9 mouse cellular contexts compared by ENCODE assay signal in genomic region chr4:130297123-130297529, GRCm38 (mm10). TPM values are rescaled to one million over a fixed set of nuclear protein-coding genes. Genes with fewer than 3 reads are reported as not detected.
DNase-seq lines count a peak whose midpoint lies in the region; ATAC-seq and TF ChIP-seq lines count a peak whose summit lies in the region.
"Had no signal": no experiment of that assay in that cellular context is flagged by ENCODE, and none has a peak within 500 bp of the region (broad histone marks: within the 10 kb centered on the region; RNA-seq: fewer than 3 reads in every experiment).

No protein-coding gene starts in this region.

- H3K27ac ChIP-seq in lung, embryonic 16.5 days (ENCODE audit: low read length): no peak overlapping the region
- H3K27ac ChIP-seq in embryonic fibroblast, embryonic 13.5 days (ENCODE audit: insufficient read depth, low read length): no peak overlapping the region
- H3K27ac ChIP-seq: limb, embryonic 13.5 days had no signal

- WGBS in lung, embryonic 16.5 days: 21% methylated on average over 13 of the region's 13 CpGs

- 0 out of 2 replicates have a peak, but pooled peaks have one; percentile 13 for ATAC-seq in lung, embryonic 16.5 days (ENCODE audit: low read depth)

- TF ChIP-seq POLR2A in embryonic fibroblast, embryonic 13.5 days (IDR thresholded peaks at IDR 0.05; ENCODE audit: low read depth, low read length): no peak

- peak; percentile 85 for TF ChIP-seq CTCF in embryonic fibroblast, embryonic 13.5 days (IDR thresholded peaks at IDR 0.05; ENCODE audit: borderline replicate concordance, insufficient read depth, low read length)

- DNase-seq in cerebellum, adult 11 months: peak; percentile 39
- no peak for DNase-seq in cerebellum, adult 9-11 months
- no peak for DNase-seq in lung, postnatal 10 days
- DNase-seq in naive thymus-derived CD4-positive, alpha-beta T cell, adult 2 months (ENCODE audit: low read depth): peak; percentile 66
- no peak for DNase-seq in T-cell, adult 2 months (ENCODE audit: low spot score)
- no peak for DNase-seq in layer of hippocampus, adult 9-10 months (ENCODE audit: low spot score)

- H3K9ac ChIP-seq in lung, embryonic 16.5 days (ENCODE audit: low read length): no peak overlapping the region
- H3K9ac ChIP-seq: limb, embryonic 13.5 days had no signal

- H3K4me3 ChIP-seq in lung, embryonic 16.5 days (ENCODE audit: low read length): no peak overlapping the region
- H3K4me3 ChIP-seq in embryonic fibroblast, embryonic 13.5 days (ENCODE audit: insufficient read depth, low read length): no peak overlapping the region
- H3K4me3 ChIP-seq: limb, embryonic 13.5 days had no signal

- 0 out of 2 replicates have a peak, but pooled peaks cover 3% of the 10 kb centered on the region for H3K4me1 ChIP-seq in lung, embryonic 16.5 days (replicated peaks; ENCODE audit: control insufficient read depth, insufficient read depth, low read length)
- H3K4me1 ChIP-seq in embryonic fibroblast, embryonic 13.5 days (ENCODE audit: control insufficient read depth, insufficient read depth, low read length): no peaks in the 10 kb centered on the region

- H3K4me2 ChIP-seq in lung, embryonic 16.5 days (ENCODE audit: low read depth, low read length): no peak overlapping the region
- H3K4me2 ChIP-seq: limb, embryonic 13.5 days had no signal

- no peaks in the 10 kb centered on the region for H3K9me3 ChIP-seq in lung, embryonic 16.5 days (ENCODE audit: control insufficient read depth, low read length)
- H3K9me3 ChIP-seq: limb, embryonic 13.5 days had no signal

- H3K27me3 ChIP-seq in lung, embryonic 16.5 days (ENCODE audit: control insufficient read depth, insufficient read depth, low read depth, low read length): no peaks in the 10 kb centered on the region

- no peaks in the 10 kb centered on the region for H3K36me3 ChIP-seq in lung, embryonic 16.5 days (ENCODE audit: control insufficient read depth, insufficient read depth, low read length)
- H3K36me3 ChIP-seq: limb, embryonic 13.5 days had no signal

RNA-seq across cellular contexts. Expression of gene Fabp3, which starts 11.3 kb away (rescaled TPM):
- polyA plus RNA-seq in lung, embryonic 16.5 days (2015; fragmentation: Nextera tagmentation; extraction: Ambion mirVana): 41.0 and 54.4 TPM in 2 replicates
- 13.5 and 25.5 TPM in 2 replicates for polyA plus RNA-seq in embryonic fibroblast, embryonic 13.5 days (2011; ENCODE audit: insufficient read length, low read depth, missing spikeins)

RNA-seq across cellular contexts. Expression of gene Gm10570, which starts 11.3 kb away (rescaled TPM):
- polyA plus RNA-seq in lung, embryonic 16.5 days (2015; fragmentation: Nextera tagmentation; extraction: Ambion mirVana): not detected in 2 replicates
- not detected in 2 replicates for polyA plus RNA-seq in embryonic fibroblast, embryonic 13.5 days (2011; ENCODE audit: insufficient read length, low read depth, missing spikeins)
- polyA plus RNA-seq: limb, embryonic 13.5 days had no signal

RNA-seq across cellular contexts. Expression of gene Serinc2, which starts 18.1 kb away (rescaled TPM):
- polyA plus RNA-seq in lung, embryonic 16.5 days (2015; fragmentation: Nextera tagmentation; extraction: Ambion mirVana): 19.9 and 20.4 TPM in 2 replicates
- 25.1 and 32.6 TPM in 2 replicates for polyA plus RNA-seq in embryonic fibroblast, embryonic 13.5 days (2011; ENCODE audit: insufficient read length, low read depth, missing spikeins)

Comparison
In these comparisons a context has a peak if more than half of its experiments do, and no peak if none do; other contexts are left out.
1. DNase-seq: peak in cerebellum, adult 11 months (single experiment) and naive thymus-derived CD4-positive, alpha-beta T cell, adult 2 months (single experiment); none in cerebellum, adult 9-11 months (single experiment), lung, postnatal 10 days (single experiment), T-cell, adult 2 months (single experiment) and layer of hippocampus, adult 9-10 months (single experiment).